Mouse (Mus musculus) C2C12 (cell line): Measurements from ENCODE around the gene Ogfrl1. TPM values are rescaled to one million over a fixed set of nuclear protein-coding genes. Genes with fewer than 3 reads are reported as not detected.

Experiments
- H3K27me3 ChIP-seq: one replicate; pipeline ENCODE4 v1.6.1; 2011; ENCODE audit not compliant: control insufficient read depth, insufficient read depth, insufficient read length
- H3K36me3 ChIP-seq: one replicate; pipeline ENCODE4 v1.6.1; 2011; ENCODE audit not compliant: control insufficient read depth, insufficient read depth
- H3K4me3 ChIP-seq: one replicate; pipeline ENCODE4 v1.5.1; 2011; ENCODE audit warnings: mild to moderate bottlenecking, control low read depth; ENCODE audit not compliant: poor library complexity, insufficient read depth, severe bottlenecking
- H3K79me2 ChIP-seq: one replicate; pipeline ENCODE4 v1.6.1; 2011; ENCODE audit not compliant: control insufficient read depth, insufficient read depth
- H3K79me3 ChIP-seq: one replicate; pipeline ENCODE4 v1.6.1; 2011; ENCODE audit warnings: low read depth, control low read depth
- H3ac ChIP-seq: one replicate; pipeline ENCODE3; 2011; ENCODE audit warnings: low read depth; ENCODE audit not compliant: control insufficient read depth, insufficient read length
- CEBPB ChIP-seq: IDR thresholded peaks from one replicate; pipeline ENCODE4 v1.6.1; 2011; ENCODE audit warnings: low read depth, mild to moderate bottlenecking, control low read depth, moderate library complexity
- CTCF ChIP-seq: IDR thresholded peaks from one replicate; pipeline ENCODE4 v1.5.1; 2011; ENCODE audit not compliant: control insufficient read depth, insufficient read depth, insufficient read length
- FOSL1 ChIP-seq: IDR thresholded peaks from one replicate; pipeline ENCODE4 v1.8.0; 2011; ENCODE audit warnings: mild to moderate bottlenecking, low read length; ENCODE audit not compliant: poor library complexity, insufficient read depth, severe bottlenecking
- MAX ChIP-seq: IDR thresholded peaks from one replicate; pipeline ENCODE4 v1.6.1; 2011; ENCODE audit warnings: mild to moderate bottlenecking, control low read depth
- MYOD1 ChIP-seq: IDR thresholded peaks from one replicate; pipeline ENCODE4 v1.6.1; 2011; ENCODE audit warnings: low read depth; ENCODE audit not compliant: control insufficient read depth, insufficient read length
- MYOG ChIP-seq: IDR thresholded peaks from one replicate; pipeline ENCODE4 v1.6.1; 2011; ENCODE audit not compliant: control insufficient read depth, insufficient read length; ENCODE audit errors: extremely low read depth
- USF1 ChIP-seq: IDR thresholded peaks from one replicate; pipeline ENCODE4 v1.6.1; 2011; ENCODE audit warnings: low read depth, mild to moderate bottlenecking, control low read depth, moderate library complexity
- polyA plus RNA-seq: library from polyadenylated mRNA; unstranded; fragments of >200 nt; fragmentation: generic; extraction: Trizol; gene quantifications from one replicate; pipeline ENCODE4 v1.2.1, GENCODE M21; 2012; ENCODE audit warnings: missing spikeins

The Ogfrl1 gene
- polyA plus RNA-seq, 1 experiment: 1.5 TPM

DNA sequence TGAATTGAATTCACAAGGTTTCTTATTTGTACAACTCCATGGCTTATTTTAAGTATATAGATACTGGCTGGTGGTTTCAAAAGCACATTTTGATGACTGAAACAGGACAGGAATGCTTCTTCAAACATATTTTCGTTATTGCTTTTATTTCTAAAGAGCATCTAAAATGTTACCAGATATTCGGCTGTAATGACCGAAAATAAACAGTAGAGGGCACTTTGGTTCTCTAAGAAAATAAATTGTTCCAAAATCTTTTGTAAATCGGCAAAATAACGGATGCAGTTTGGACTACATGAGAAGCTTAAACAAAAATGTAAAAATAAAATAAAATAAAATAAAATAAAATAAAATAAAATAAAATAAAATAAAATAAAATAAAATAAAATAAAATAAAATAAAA lies 73.3 kb downstream of the Ogfrl1 start:
- Histone ChIP-seq H3K79me2 (no peaks in the 10 kb centered on the region), H3K4me3 (no peak overlapping the region), H3K27me3 (no peaks in the 10 kb centered on the region), H3ac (no peak overlapping the region), H3K36me3 (no peaks in the 10 kb centered on the region), H3K79me3 (no peaks in the 10 kb centered on the region)
- TF ChIP-seq FOSL1 (no peak), CTCF (no peak), MAX (no peak)

DNA sequence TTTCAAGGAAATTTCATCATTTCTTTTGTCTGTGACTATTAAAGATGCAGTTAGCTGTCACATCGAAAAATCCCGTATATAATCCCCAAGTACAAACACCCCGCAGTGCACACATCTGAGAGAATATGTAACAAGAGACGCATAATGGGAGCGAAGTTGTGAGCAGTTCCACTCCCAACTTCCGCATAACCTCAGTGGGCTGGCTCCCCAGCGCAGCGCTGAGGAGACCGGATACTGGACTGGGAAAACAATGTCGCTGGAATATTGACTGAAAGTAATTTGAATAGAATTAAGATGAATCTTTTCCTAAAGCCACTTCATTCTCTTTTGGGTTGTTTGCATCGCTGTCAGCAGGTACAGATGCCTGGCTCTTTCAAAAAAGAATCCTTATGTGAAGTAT lies 74.3 kb downstream of the Ogfrl1 start:
- Histone ChIP-seq H3K36me3 (no peaks in the 10 kb centered on the region), H3K27me3 (no peaks in the 10 kb centered on the region), H3K79me2 (no peaks in the 10 kb centered on the region), H3K79me3 (no peaks in the 10 kb centered on the region), H3ac (no peak overlapping the region), H3K4me3 (no peak overlapping the region)
- TF ChIP-seq CTCF: no peak
- TF ChIP-seq MYOD1: no peak
- TF ChIP-seq MYOG: no peak
- no peak for TF ChIP-seq CEBPB
- no peak for TF ChIP-seq USF1
- no peak for TF ChIP-seq MAX
- no peak for TF ChIP-seq FOSL1

DNA sequence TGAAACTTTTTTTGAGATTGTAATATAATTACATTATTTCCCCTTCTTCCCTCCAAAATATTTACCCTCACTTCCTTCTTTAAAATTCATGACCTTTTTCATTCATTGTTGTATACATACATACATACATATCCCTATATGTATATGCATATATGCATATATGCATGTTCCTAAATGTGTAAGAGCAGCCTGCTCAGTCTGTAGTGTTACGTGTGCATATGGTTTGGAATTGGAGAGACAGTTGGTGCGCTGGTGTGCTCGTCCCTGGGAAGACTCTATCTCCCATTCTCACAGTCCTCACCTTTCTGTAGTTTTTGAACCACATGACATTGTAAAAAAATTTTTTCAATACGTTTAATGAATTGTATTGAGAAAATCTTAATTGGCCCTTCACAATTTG lies 75.4 kb downstream of the Ogfrl1 start:
- Histone ChIP-seq H3K27me3 (no peaks in the 10 kb centered on the region), H3ac (no peak overlapping the region), H3K36me3 (no peaks in the 10 kb centered on the region), H3K79me3 (no peaks in the 10 kb centered on the region), H3K79me2 (no peaks in the 10 kb centered on the region), H3K4me3 (no peak overlapping the region)
- TF ChIP-seq MYOD1 (no peak), MYOG (no peak), CTCF (no peak), USF1 (no peak), CEBPB (no peak), FOSL1 (no peak), MAX (no peak)

DNA sequence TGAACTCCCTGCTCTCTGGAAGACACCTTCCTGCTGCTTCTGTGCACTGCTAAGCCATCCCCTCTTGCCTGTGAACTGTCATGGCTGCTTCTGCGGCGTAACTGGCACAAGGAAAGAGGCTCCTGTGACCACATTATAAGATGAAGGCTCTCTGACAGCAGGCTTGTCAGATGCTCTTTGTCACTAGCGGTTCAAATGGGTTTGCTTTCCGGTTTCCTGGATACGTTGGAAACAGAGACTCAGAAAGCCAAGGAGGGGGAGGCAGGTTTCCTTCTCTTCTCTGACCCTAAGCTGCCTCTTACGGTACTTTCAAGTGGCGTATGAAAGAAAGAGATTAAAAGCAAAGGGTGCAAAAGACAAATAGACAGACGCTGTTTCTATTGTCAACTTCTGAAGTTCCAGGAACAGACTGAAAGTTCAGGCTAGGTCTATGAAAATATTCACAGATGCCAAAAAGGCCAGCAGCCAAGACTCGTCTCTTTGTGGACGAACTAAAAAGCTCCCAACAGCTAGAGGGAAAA lies 76.2 kb downstream of the Ogfrl1 start:
- H3K79me3 ChIP-seq: no peaks in the 10 kb centered on the region
- H3K27me3 ChIP-seq: no peaks in the 10 kb centered on the region
- TF ChIP-seq FOSL1 (no peak), MYOD1 (no peak), MYOG (no peak), CEBPB (no peak)
- H3ac ChIP-seq: no peak overlapping the region
- no peaks in the 10 kb centered on the region for H3K36me3 ChIP-seq
- H3K4me3 ChIP-seq: no peak overlapping the region
- no peaks in the 10 kb centered on the region for H3K79me2 ChIP-seq

DNA sequence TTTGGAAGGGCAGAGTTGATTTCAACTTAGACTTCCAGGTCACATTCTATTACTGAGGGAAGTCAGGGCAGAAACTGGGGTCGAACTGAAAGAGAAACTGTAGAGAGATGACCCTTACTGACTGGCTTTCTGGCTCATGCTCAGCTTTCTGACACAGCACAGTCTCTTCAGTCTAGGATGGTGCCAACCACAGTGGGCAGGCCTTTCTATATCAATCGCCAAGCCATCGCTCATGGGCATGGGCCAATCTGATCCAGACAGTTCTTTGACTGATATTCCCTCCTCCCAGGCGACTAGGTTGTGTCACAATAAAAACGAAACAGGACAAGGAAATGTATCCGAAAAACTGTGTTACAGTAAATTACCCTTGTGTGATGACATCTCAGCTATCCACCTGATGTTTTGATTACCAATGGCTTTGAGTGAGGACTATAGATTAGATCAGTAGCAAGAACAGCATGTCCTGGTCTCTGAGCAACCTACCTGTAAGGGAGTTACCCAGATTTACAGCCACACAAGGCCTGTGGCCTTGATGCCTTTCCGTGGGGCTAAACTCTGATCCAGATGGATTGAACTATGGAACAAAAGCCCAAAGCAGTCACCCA lies 76.9 kb downstream of the Ogfrl1 start:
- no peaks in the 10 kb centered on the region for H3K36me3 ChIP-seq
- TF ChIP-seq CEBPB (no peak), MAX (no peak), MYOD1 (no peak), MYOG (no peak), CTCF (no peak), USF1 (no peak), FOSL1 (no peak)
- H3K27me3 ChIP-seq: no peaks in the 10 kb centered on the region
- H3ac ChIP-seq: no peak overlapping the region
- no peaks in the 10 kb centered on the region for H3K79me3 ChIP-seq
- no peak overlapping the region for H3K4me3 ChIP-seq
- no peaks in the 10 kb centered on the region for H3K79me2 ChIP-seq
